Mouse (Mus musculus): ENCODE measurements at regions not wholly inside any gene's neighbourhood (a gene's known extent, or its start where the extent isn't known, plus 50 kb on each side); places are given as distances from the start of the nearest gene placed in this dataset.

- no peak for DNase-seq
Measured at GRCm38 (mm10) chr10:9462361-9462760, 212.6 kb downstream of the Samd5 start.

GRCm38 (mm10) chr10:9459145-9459544, 215.9 kb downstream of the Samd5 start:
- DNase-seq, result no peak

GRCm38 (mm10) chr10:9458466-9458865, 216.5 kb downstream of the Samd5 start:
- DNase-seq, result no peak

GRCm38 (mm10) chr10:9457222-9457621, 217.8 kb downstream of the Samd5 start:
- DNase-seq, result no peak

- no peak for DNase-seq
Measured at GRCm38 (mm10) chr10:9439072-9439471, 235.9 kb downstream of the Samd5 start.

GRCm38 (mm10) chr10:9438366-9438765, 236.6 kb downstream of the Samd5 start:
- DNase-seq, result no peak

- DNase-seq, result no peak
Measured at GRCm38 (mm10) chr10:9429085-9429484, 245.9 kb downstream of the Samd5 start.

- no peak for DNase-seq
Measured at GRCm38 (mm10) chr10:9420741-9421140, 254.3 kb downstream of the Samd5 start.

- no peak for DNase-seq
Measured at GRCm38 (mm10) chr10:9416685-9417084, 258.3 kb downstream of the Samd5 start.

GRCm38 (mm10) chr10:9406101-9406500, 268.9 kb downstream of the Samd5 start:
- no peak for DNase-seq

- no peak for DNase-seq
Measured at GRCm38 (mm10) chr10:9405417-9405816, 269.6 kb downstream of the Samd5 start.

GRCm38 (mm10) chr10:9404963-9405362, 270.0 kb downstream of the Samd5 start:
- no peak for DNase-seq

- no peak for DNase-seq
Measured at GRCm38 (mm10) chr10:9400911-9401617, 273.9 kb downstream of the Samd5 start.

GRCm38 (mm10) chr10:9377440-9378101, 297.4 kb downstream of the Samd5 start:
- no peak for DNase-seq

GRCm38 (mm10) chr10:9362306-9362865, 312.6 kb downstream of the Samd5 start:
- no peak for DNase-seq

GRCm38 (mm10) chr10:9338207-9338801, 336.7 kb downstream of the Samd5 start:
- DNase-seq, result no peak

GRCm38 (mm10) chr10:9334245-9334845, 340.7 kb downstream of the Samd5 start:
- no peak for DNase-seq

GRCm38 (mm10) chr10:9331694-9332093, 343.3 kb downstream of the Samd5 start:
- DNase-seq, result no peak

- no peak for DNase-seq
Measured at GRCm38 (mm10) chr10:9328324-9328723, 346.7 kb downstream of the Samd5 start.

GRCm38 (mm10) chr10:9327881-9328280, 347.1 kb downstream of the Samd5 start:
- peak; percentile 44 for DNase-seq

GRCm38 (mm10) chr10:9312326-9312725, 362.7 kb downstream of the Samd5 start:
- no peak for DNase-seq

GRCm38 (mm10) chr10:9310346-9310745, 364.7 kb downstream of the Samd5 start:
- DNase-seq, result no peak

- no peak for DNase-seq
Measured at GRCm38 (mm10) chr10:9296055-9296454, 379.0 kb downstream of the Samd5 start.

All from gastrocnemius, postnatal 10 days (tissue).